ENCODE assay signal across 26 mouse cellular contexts in the genomic region with DNA sequence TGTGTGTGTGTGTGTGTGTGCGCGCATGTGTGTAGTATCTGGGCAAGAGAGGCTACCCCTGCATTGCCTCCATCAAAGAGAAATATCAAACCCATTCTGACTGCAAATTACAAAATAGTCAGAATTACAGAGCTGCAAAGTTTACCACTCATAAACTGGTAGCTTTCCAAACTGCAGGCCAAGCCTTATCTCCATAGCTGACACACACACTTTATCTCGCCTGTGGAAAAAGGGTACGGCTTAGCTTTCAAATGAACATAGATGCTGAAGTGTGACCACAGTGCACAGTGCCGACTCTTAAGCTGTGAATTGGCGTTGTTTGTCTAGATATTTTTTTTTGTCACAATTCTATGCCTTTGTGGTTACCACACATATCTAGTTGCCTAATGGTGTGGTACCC.
A peak's percentile ranks its signal among the peaks of the same experiment; 100 is the strongest.
DNase-seq lines count a peak whose midpoint lies in the region; ATAC-seq lines count a peak whose summit lies in the region.
"Had no signal": no experiment of that assay in that cellular context is flagged by ENCODE, and none has a peak within 500 bp of the region (broad histone marks: within the 10 kb centered on the region; RNA-seq: fewer than 3 reads in every experiment).

No protein-coding gene starts in this region.

- no peaks in the 10 kb centered on the region for H3K9me3 ChIP-seq in heart, embryonic 12.5 days (replicated peaks)
- no peaks in the 10 kb centered on the region for H3K9me3 ChIP-seq in liver, embryonic 13.5 days (replicated peaks)
- no peaks in the 10 kb centered on the region for H3K9me3 ChIP-seq in midbrain, embryonic 10.5 days (replicated peaks)
- H3K9me3 ChIP-seq: forebrain, embryonic 10.5 days; limb, embryonic 12.5 days; liver, embryonic 12.5 days; midbrain, embryonic 13.5 days had no signal

- ATAC-seq in heart, embryonic 12.5 days (ENCODE audit: insufficient number of reproducible peaks, low FRiP score) = no peak
- ATAC-seq in liver, embryonic 13.5 days (ENCODE audit: low read depth) = 0 out of 2 replicates have a peak, but pooled peaks have one; percentile 10
- 0 out of 2 replicates have a peak, but pooled peaks have one; percentile 22 for ATAC-seq in common myeloid progenitor, adult 5-6 weeks (replicated peaks; ENCODE audit: low read depth, poor library complexity, severe bottlenecking)
- ATAC-seq: activated CD4-positive, CD25-positive, alpha-beta regulatory T cell, adult 4 months; forebrain, embryonic 16.5 days; intestine, postnatal 0 days; liver, embryonic 12.5 days; midbrain, embryonic 13.5 days had no signal

- peak overlapping the region; percentile 63; the same call in 1 of the 2 replicates for H3K27ac ChIP-seq in heart, embryonic 12.5 days (ENCODE audit: poor library complexity, severe bottlenecking)
- no peak overlapping the region for H3K27ac ChIP-seq in liver, embryonic 13.5 days
- H3K27ac ChIP-seq in midbrain, embryonic 10.5 days (replicated peaks) = no peak overlapping the region
- H3K27ac ChIP-seq: forebrain, embryonic 10.5 days; gastrocnemius, adult 2 months; hindbrain, embryonic 14.5 days; limb, embryonic 12.5 days; liver, embryonic 12.5 days; midbrain, embryonic 13.5 days had no signal

- WGBS in heart, embryonic 12.5 days = 49% methylated on average over 6 of the region's 6 CpGs
- 56% methylated on average over 6 of the region's 6 CpGs for WGBS in liver, embryonic 13.5 days (ENCODE audit: insufficient replicate concordance)
- WGBS in midbrain, embryonic 10.5 days = 93% methylated on average over 6 of the region's 6 CpGs

- H3K9ac ChIP-seq in heart, embryonic 12.5 days = no peak overlapping the region
- no peak overlapping the region for H3K9ac ChIP-seq in liver, embryonic 13.5 days
- H3K9ac ChIP-seq: hindbrain, embryonic 14.5 days; limb, embryonic 12.5 days; liver, embryonic 12.5 days; midbrain, embryonic 13.5 days had no signal

- H3K27me3 ChIP-seq in heart, embryonic 12.5 days (replicated peaks) = no peaks in the 10 kb centered on the region
- H3K27me3 ChIP-seq in liver, embryonic 13.5 days = no peaks in the 10 kb centered on the region
- no peaks in the 10 kb centered on the region for H3K27me3 ChIP-seq in midbrain, embryonic 10.5 days (ENCODE audit: low read depth, poor library complexity, severe bottlenecking)
- H3K27me3 ChIP-seq: limb, embryonic 12.5 days; liver, embryonic 12.5 days; midbrain, embryonic 13.5 days had no signal

- no peaks in the 10 kb centered on the region for H3K36me3 ChIP-seq in heart, embryonic 12.5 days
- no peaks in the 10 kb centered on the region for H3K36me3 ChIP-seq in liver, embryonic 13.5 days
- no peaks in the 10 kb centered on the region for H3K36me3 ChIP-seq in midbrain, embryonic 10.5 days
- H3K36me3 ChIP-seq: forebrain, embryonic 10.5 days; limb, embryonic 12.5 days; liver, embryonic 12.5 days; midbrain, embryonic 13.5 days had no signal

- no peak overlapping the region for H3K4me3 ChIP-seq in heart, embryonic 12.5 days
- H3K4me3 ChIP-seq in liver, embryonic 13.5 days (replicated peaks) = no peak overlapping the region
- H3K4me3 ChIP-seq in midbrain, embryonic 10.5 days = no peak overlapping the region
- H3K4me3 ChIP-seq: forebrain, embryonic 10.5 days; gastrocnemius, adult 2 months; limb, embryonic 12.5 days; liver, embryonic 12.5 days; midbrain, embryonic 13.5 days had no signal

- peaks cover 40% of the 10 kb centered on the region for H3K4me1 ChIP-seq in heart, embryonic 12.5 days (replicated peaks)
- peaks cover 11% of the 10 kb centered on the region for H3K4me1 ChIP-seq in liver, embryonic 13.5 days (replicated peaks)
- H3K4me1 ChIP-seq in midbrain, embryonic 10.5 days = no peaks in the 10 kb centered on the region
- H3K4me1 ChIP-seq: midbrain, embryonic 13.5 days had no signal

- no peak for DNase-seq in heart, postnatal 25 days (ENCODE audit: low spot score)
- no peak for DNase-seq in liver, embryonic 13.5 days
- no peak for DNase-seq in liver
- DNase-seq in adrenal gland, postnatal 25 days = no peak
- DNase-seq in midbrain, embryonic 10.5 days (ENCODE audit: low spot score) = no peak
- DNase-seq: B cell, adult 2 months; cerebellum, adult 2 months; cerebellum, postnatal 14 days; gastrocnemius, adult 2 months; gastrocnemius, postnatal 36 days; kidney, adult 9 months; kidney, postnatal 10 days; layer of hippocampus, adult 9-11 months; lung, adult 18-20 months; lung, postnatal 14 days; thymus, postnatal 4 days had no signal

- intact Hi-C loops in heart, postnatal 25 days (cut with DNase I) = no loop called here

- H3K4me2 ChIP-seq in heart, embryonic 12.5 days = no peak overlapping the region
- no peak overlapping the region for H3K4me2 ChIP-seq in liver, embryonic 13.5 days
- H3K4me2 ChIP-seq: hindbrain, embryonic 14.5 days; limb, embryonic 12.5 days; liver, embryonic 12.5 days; midbrain, embryonic 13.5 days had no signal
